Mouse (Mus musculus) ES-Bruce4 (cell line): ENCODE measurements around the gene Serf1.
"Not testable (repeated sequence)": the region's sequence is repeated elsewhere in the genome, so short reads cannot be mapped to it uniquely, and the experiment has no call there.

Experiments
- CTCF ChIP-seq: IDR thresholded peaks from one replicate; pipeline ENCODE4 v1.8.1; 2011; ENCODE audit warnings: low read depth, low read length
- EP300 ChIP-seq: IDR thresholded peaks from 2 replicates; pipeline ENCODE4 v1.6.1; 2011; ENCODE audit warnings: low read depth, low read length; ENCODE audit not compliant: insufficient read depth
- POLR2A ChIP-seq: IDR thresholded peaks from one replicate; pipeline ENCODE4 v1.8.1; 2011; ENCODE audit warnings: low read length; ENCODE audit not compliant: insufficient read depth

DNA sequence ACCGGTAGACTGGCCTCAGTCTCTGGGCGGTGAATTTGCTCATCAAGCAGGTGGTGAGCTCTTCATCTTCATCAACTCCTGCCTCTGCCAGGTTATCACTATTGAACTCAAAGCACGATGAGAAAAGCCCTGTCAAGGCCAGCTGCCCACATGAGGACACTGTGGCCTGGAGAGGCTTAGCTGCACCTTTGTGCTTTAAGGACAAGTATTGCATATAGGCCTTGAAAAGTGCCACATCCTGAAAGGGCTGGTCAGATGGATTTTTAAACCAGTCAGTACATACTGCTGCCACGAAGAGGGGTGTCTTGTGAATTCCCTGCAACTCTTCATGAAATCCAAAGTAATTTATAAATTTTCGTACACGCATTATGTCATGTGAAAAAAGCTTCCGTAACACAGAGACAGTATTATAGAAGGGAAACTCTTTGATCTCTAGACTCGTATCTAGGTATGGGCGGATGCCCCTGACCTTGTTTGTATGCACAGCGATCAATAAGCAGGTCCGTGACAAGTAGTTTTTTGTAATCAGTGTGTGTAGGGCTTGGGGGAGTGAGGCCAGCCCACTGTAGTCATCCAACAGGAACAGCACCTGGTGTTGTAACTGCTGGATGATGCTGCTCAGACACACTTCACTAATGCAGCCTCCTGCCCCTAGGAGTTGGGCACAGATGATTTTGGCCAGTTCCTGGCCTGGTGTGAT is 53.5 kb downstream of the Serf1 start:
- not testable (repeated sequence) for TF ChIP-seq EP300, CTCF, POLR2A
